Mouse (Mus musculus) liver, adult 2 months (tissue): ENCODE results near the gene Maml3. TPM values are rescaled to one million over a fixed set of nuclear protein-coding genes. Genes with fewer than 3 reads are reported as not detected.

ENCODE experiments used
- DNase-seq: peaks from one replicate; pipeline ENCODE4 v3.0.0-alpha.2; 2011; ENCODE audit warnings: low read depth, low spot score; ENCODE audit errors: extremely low read depth
- H3K27ac ChIP-seq: fragments of 200-500 bp; replicated peaks from 2 replicates; pipeline ENCODE4 v1.5.1; 2012; ENCODE audit warnings: low read depth, mild to moderate bottlenecking, control low read depth, inconsistent platforms, low read length; ENCODE audit not compliant: insufficient read depth
- H3K27me3 ChIP-seq: fragments of 200-500 bp; 2 replicates; pipeline ENCODE4 v1.6.1; 2012; ENCODE audit warnings: mild to moderate bottlenecking, moderate library complexity, low read length, inconsistent platforms; ENCODE audit not compliant: control insufficient read depth, insufficient read depth
- H3K36me3 ChIP-seq: fragments of 200-500 bp; 2 replicates; pipeline ENCODE4 v1.6.1; 2012; ENCODE audit warnings: low read length, inconsistent platforms; ENCODE audit not compliant: control insufficient read depth, insufficient read depth
- H3K4me1 ChIP-seq: fragments of 200-500 bp; 2 replicates; pipeline ENCODE4 v1.6.1; 2011; ENCODE audit warnings: low read length; ENCODE audit not compliant: control insufficient read depth, insufficient read depth
- H3K4me3 ChIP-seq: fragments of 200-500 bp; 2 replicates; pipeline ENCODE4 v1.5.1; 2011; ENCODE audit warnings: low read depth, mild to moderate bottlenecking, control low read depth, low read length, moderate library complexity; ENCODE audit not compliant: insufficient read depth
- H3K79me2 ChIP-seq: fragments of 200-500 bp; 2 replicates; pipeline ENCODE4 v1.6.1; 2012; ENCODE audit warnings: inconsistent platforms, mild to moderate bottlenecking, low read length, moderate library complexity; ENCODE audit not compliant: control insufficient read depth, insufficient read depth
- H3K9ac ChIP-seq: fragments of 200-500 bp; 2 replicates; pipeline ENCODE4 v1.6.1; 2012; ENCODE audit warnings: low read depth, mild to moderate bottlenecking, control low read depth, inconsistent platforms, low read length
- CTCF ChIP-seq: fragments of 200-500 bp; IDR thresholded peaks from 2 replicates; pipeline ENCODE4 v1.5.1; 2011; ENCODE audit warnings: low read depth, low read length, control low read depth
- POLR2A ChIP-seq: fragments of 200-500 bp; IDR thresholded peaks from 2 replicates; pipeline ENCODE4 v1.6.1; 2011; ENCODE audit warnings: low read length, control low read depth; ENCODE audit not compliant: insufficient read depth; ENCODE audit errors: extremely low read depth
- WGBS: fragments of 180-500 bp; shearing (Covaris S2); methylation state at CpG from one replicate; pipeline ENCODE4 v1.1.7; 2018; 5-methylcytosine and 5-hydroxymethylcytosine counted together
- polyA plus RNA-seq: library from polyadenylated mRNA; depleted of rRNA; stranded (reverse); fragments of >200 nt; gene quantifications from 2 replicates; pipeline ENCODE4 v1.2.3, GENCODE M21; 2012
- total RNA-seq: library from RNA; depleted of rRNA; stranded (reverse); fragments of >200 nt; gene quantifications from 2 replicates; pipeline ENCODE4 v1.2.3, GENCODE M21; 2014

The Maml3 gene
- total and polyA plus RNA-seq, 2 experiments, result 0.64 to 0.92 TPM

DNA sequence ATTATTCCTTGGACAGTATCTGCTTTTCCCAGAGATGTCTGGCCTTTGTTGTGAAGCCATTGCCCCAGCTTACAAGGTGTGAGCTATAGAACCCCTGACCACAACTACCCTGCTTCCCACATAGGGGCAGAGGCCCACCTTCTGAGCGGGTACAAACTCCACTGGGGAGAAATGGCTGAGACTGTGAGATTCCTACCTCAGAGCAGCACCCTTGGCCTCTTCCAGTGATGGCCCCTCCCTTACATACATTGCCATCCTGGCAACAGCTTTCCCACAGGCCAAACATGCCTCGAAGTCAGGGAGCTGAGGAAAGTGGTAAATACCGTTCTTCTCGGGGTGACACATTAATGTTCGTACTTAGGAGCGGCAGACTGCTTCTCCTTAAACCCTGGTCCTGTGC lies 118.4 kb downstream of the Maml3 start:
- no peak overlapping the region for H3K27ac ChIP-seq
- 83% methylated on average over 6 of the region's 6 CpGs for WGBS
- H3K27me3 ChIP-seq, result no peaks in the 10 kb centered on the region
- H3K4me3 ChIP-seq, result no peak overlapping the region
- no peak for DNase-seq
- TF ChIP-seq POLR2A (no peak), CTCF (no peak)
- H3K79me2 ChIP-seq, result no peaks in the 10 kb centered on the region
- H3K36me3 ChIP-seq, result no peaks in the 10 kb centered on the region
- H3K4me1 ChIP-seq, result no peaks in the 10 kb centered on the region
- H3K9ac ChIP-seq, result no peak overlapping the region

DNA sequence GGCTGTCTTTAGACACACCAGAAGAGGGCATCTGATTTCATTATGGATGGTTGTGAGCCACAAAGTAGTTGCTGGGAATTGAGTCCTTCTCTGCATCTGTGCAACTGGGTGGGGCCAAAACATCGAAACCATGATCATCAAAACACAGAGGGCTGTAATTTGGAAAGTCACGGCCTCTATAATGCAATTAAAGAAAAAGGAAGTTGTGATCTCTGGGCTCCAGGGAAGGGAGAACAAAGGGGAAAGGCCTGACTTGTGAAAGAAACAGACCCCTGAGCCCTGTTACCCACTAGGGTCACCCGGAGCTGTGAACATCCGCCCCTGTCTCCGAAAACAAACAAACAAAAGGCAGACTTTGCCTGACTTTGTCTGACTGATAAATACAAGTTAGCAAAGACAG lies 123.4 kb downstream of the Maml3 start:
- Histone ChIP-seq H3K4me1 (peaks cover 8% of the 10 kb centered on the region), H3K4me3 (no peak overlapping the region), H3K27me3 (no peaks in the 10 kb centered on the region), H3K36me3 (no peaks in the 10 kb centered on the region), H3K79me2 (no peaks in the 10 kb centered on the region), H3K27ac (no peak overlapping the region), H3K9ac (no peak overlapping the region)
- DNase-seq, result no peak
- WGBS, result 86% methylated on average over 5 of the region's 5 CpGs
- TF ChIP-seq CTCF, result no peak
- no peak for TF ChIP-seq POLR2A

DNA sequence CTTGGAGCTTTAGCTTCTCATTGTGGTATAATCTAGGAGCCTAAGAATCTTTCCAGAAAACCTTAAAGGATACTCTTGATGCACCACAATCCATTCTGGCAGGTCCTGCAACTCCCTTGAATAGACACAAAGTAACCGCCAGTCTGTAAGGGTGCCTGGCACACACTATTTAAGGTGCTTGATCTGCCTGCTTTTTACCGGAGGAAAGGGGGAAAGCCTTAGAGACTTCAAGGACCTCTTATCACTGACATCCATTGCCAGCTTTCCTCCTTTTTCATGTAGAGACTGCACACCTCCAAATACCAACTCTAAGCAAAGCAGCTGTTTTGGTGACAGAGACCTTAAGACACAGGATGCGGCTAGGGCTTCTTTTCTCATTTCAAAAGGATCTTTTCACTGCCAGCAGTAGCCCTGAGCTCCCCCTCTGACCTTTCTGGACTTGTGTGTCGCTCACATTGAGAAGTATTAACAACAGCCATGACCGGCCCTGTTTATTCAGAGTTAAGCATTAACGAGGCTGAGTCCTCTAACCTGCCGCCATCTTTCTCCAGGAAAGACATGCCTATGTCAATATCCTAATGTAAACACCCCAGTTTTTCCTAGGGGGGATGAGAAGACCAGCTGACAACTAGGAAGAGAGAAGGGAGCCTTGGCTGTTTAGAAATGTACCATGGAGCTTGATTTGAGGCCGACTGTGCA lies 127.1 kb downstream of the Maml3 start:
- no peaks in the 10 kb centered on the region for H3K79me2 ChIP-seq
- H3K27me3 ChIP-seq, result no peaks in the 10 kb centered on the region
- no peaks in the 10 kb centered on the region for H3K36me3 ChIP-seq
- H3K9ac ChIP-seq, result 0 out of 2 replicates have a peak overlapping the region, but pooled peaks have one; percentile 38
- H3K27ac ChIP-seq, result peak overlapping the region; percentile 73; the same call in 1 of the 2 replicates
- DNase-seq, result peak; percentile 76
- TF ChIP-seq CTCF (no peak), POLR2A (no peak)
- H3K4me3 ChIP-seq, result peak overlapping the region; percentile 53
- 29% methylated on average over 8 of the region's 8 CpGs for WGBS
- H3K4me1 ChIP-seq, result peaks cover 8% of the 10 kb centered on the region

DNA sequence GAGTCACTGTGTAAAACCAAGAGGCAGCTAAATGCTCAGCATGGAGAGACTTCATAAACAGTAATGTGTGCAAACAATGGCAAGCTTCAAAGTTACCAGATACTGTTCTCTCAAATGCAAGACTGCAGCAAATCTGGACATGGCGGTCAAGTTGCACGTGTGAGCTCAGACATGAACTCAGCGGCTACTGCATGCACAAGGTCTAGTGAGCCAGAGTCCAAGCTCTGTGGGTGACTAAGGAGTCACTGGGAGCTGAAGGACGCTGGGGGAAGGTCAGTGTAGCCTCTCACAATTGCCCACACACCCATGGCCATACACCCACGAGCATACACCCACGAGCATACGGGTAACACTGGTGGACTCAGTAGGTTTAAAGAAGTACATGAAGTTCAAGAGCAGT lies 130.3 kb downstream of the Maml3 start:
- Histone ChIP-seq H3K27me3 (no peaks in the 10 kb centered on the region), H3K4me1 (peaks cover 8% of the 10 kb centered on the region), H3K79me2 (no peaks in the 10 kb centered on the region), H3K36me3 (no peaks in the 10 kb centered on the region), H3K27ac (no peak overlapping the region), H3K9ac (no peak overlapping the region), H3K4me3 (no peak overlapping the region)
- no peak for TF ChIP-seq POLR2A
- TF ChIP-seq CTCF, result no peak
- DNase-seq, result no peak
- 83% methylated on average over 7 of the region's 7 CpGs for WGBS

DNA sequence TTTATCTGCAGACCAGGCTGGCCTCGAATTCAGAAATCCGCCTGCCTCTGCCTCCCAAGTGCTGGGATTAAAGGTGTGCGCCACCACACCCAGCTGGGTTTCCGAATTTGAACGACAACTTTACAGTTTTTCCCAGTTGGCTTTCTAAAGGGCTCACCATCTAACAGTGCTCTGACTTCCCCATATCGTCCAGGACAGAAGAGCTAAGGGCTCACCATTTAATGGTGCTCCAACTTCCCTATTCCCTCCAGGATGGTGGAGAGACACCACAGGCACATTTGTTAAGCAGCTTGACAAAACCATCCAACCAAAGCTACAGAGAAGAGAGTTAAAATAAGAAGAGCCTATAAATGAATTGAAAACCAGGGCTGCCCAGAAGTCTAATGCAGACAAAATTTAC lies 130.7 kb downstream of the Maml3 start:
- H3K4me3 ChIP-seq, result no peak overlapping the region
- no peaks in the 10 kb centered on the region for H3K36me3 ChIP-seq
- 90% methylated on average over 6 of the region's 6 CpGs for WGBS
- no peak overlapping the region for H3K9ac ChIP-seq
- H3K27me3 ChIP-seq, result no peaks in the 10 kb centered on the region
- peaks cover 8% of the 10 kb centered on the region for H3K4me1 ChIP-seq
- H3K27ac ChIP-seq, result no peak overlapping the region
- TF ChIP-seq CTCF (no peak), POLR2A (no peak)
- no peaks in the 10 kb centered on the region for H3K79me2 ChIP-seq
- no peak for DNase-seq

DNA sequence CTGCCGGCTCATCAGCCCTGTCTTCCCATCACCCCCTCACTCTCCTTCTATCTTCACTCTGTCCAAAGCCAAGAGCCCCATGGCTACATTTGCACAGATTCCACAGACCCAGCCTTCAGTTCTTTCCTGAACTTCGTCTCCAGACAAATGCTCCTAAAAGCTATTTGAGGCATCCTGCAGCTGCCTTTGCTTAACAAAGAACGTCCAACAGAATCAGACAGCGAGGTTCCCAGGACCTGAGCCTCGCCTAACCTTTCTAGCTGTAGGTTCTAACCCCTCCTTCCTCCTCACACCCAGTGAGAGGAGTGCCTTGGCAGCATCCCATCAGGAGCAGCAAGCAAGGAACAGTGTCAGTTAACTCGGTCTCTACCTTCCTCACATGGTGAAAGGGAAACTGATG lies 132.3 kb downstream of the Maml3 start:
- no peak for DNase-seq
- 95% methylated on average over 6 of the region's 6 CpGs for WGBS
- no peak overlapping the region for H3K27ac ChIP-seq
- H3K27me3 ChIP-seq, result no peaks in the 10 kb centered on the region
- no peak overlapping the region for H3K9ac ChIP-seq
- TF ChIP-seq POLR2A, result no peak
- TF ChIP-seq CTCF, result no peak
- no peaks in the 10 kb centered on the region for H3K79me2 ChIP-seq
- H3K4me1 ChIP-seq, result peaks cover under 1% of the 10 kb centered on the region; the same call in 1 of the 2 replicates
- no peaks in the 10 kb centered on the region for H3K36me3 ChIP-seq
- H3K4me3 ChIP-seq, result no peak overlapping the region
